Mouse (Mus musculus) skeletal muscle tissue, adult 2 months (tissue): ENCODE results near the gene Olfr1393.
"Not testable (repeated sequence)": the region's sequence is repeated elsewhere in the genome, so short reads cannot be mapped to it uniquely, and the experiment has no call there.

ENCODE experiments used
- DNase-seq: peaks from one replicate; pipeline ENCODE4 v3.0.0-alpha.2; 2012; ENCODE audit warnings: low read depth, low spot score

Gene Olfr1393

DNA sequence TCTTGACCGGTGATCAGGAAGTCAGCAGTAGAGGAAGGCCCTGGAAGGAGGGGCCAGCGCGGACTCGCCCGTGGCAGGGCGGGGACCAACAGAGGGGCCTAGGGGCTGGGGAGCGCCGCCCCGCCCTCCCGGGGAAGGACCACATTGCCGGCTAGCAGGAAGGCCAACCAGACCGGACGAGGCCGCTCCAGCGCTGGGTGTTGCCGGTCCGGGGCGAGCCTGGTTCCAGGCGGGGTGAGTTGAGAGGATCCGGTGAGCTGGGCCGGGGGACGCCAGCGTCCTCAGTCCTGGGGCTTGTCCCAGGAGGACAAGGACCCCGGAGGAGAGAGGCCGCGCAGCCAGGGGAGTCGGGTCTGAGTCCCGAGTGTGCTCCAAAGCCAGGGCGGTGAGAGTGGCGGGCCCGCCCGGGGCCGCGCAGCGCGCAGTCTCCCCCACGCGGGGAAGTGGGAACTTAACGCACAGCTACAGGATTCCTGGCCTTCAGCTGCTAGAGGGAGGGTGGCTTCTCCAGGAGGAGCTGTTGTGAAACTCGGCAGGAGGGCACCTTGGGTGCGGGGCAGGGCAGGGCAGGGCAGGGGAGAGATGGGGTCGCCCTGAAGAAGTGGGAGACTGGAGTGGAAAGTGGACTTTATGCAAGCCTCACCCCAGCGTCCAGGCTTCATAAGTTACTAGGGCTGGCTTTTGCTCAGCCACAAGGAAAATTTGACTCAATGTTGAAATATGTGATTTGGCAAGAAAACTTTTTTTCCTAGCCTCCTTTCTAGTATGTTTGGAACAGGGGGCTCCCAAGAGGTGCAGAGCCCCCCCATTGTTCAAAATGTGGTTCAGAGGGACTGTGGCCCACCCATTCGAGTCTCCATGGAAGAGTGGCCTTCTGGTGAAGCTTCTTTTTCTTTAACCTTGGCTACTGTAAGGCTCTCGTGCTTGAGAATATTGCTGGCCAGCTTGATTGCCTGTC is 27.4 kb upstream of the Olfr1393 start:
- DNase-seq: peak; percentile 81

DNA sequence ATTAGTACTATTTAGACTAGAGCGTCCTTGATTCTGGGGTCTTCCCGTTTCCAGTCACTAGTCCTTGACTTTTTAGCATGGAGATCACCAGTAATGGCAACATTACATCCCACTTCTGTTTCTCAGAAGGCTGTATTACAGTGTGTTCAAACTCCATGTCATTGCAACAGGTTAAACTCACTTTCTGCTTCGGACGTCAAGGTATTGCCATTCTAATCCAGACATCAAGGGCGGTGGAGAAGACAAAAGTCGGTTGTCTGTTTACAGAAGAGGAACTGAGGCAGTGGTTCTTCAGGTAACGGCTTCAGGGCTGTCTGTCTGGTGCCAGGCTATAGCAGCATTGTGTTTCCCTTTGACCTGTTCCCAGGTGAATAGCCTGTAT is 26.7 kb upstream of the Olfr1393 start:
- DNase-seq: no peak

DNA sequence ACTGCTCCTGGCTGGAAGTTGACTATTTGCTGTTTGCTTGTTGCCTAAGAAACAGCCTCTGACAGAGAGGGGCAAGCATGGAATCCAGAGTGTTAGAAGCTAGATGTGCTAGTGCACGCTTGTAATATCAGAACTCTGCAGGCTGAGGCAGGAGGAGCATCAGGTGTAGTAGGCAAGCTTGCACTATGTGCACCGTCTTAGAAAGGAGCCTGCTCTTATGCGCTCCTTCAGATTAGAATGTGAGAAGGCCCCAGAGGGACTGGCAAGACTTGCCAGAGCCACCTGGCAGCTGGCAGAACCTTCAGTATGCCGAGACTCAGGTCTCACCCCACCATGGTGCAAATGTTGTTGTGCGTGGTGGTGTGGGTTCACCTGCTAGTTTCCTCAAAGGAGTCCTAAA is 26.1 kb upstream of the Olfr1393 start:
- no peak for DNase-seq

DNA sequence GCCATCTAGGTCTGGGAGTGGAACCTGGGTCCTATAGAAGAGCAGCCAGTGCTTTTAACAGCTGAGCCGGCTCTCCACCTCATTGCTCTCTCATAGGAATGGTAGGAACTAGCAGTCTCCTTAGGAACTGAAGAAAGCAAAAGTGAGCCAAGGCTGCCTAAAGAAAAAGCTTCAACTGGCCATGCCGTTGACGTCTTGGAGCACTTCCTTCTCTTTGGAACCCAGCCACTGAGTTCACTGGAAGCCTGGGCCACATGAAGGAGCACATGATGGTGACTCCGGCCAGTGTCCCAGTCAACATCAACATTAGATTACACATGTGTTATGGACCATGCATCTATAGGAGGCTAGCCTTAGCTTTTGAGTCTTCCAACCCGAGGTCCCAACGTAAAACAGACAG is 25.1 kb upstream of the Olfr1393 start:
- no peak for DNase-seq

DNA sequence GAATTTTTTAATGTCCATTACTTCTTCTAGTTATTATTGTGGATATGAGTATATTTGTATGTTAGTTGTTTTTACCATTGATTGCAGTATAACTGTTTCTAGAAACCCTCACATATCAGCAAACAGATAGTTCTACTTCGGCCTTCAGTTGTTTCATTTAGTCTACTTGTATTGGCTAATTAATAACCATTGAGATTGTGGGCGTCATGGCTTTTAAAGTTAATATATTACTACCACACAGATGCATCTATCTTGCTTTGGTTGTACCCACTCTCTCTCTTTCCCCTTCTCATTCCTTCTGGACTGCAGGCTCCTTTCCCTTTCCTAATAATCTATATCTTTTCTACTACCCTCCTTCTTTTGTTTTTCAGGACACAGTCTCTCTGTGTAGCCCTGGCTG is 18.8 kb upstream of the Olfr1393 start:
- DNase-seq: no peak

DNA sequence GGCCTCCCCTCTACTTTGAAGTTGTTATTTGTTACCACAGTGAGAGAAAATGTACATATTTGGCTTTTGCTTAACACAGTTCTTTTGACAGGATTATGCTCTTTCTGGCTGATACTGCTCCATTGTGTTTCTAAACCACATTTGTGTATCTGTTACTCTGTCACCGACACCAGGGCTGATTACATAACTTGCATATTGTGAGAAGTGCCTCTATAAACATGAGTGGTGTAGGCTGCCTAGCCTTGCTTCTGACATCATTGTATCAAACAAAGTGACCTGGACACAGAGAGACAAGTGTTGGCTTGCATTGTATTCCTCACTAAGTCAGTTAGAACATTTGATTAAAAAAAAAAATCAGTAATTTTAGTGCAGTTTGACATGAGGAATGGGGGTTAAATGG is 18.3 kb upstream of the Olfr1393 start:
- DNase-seq: no peak

DNA sequence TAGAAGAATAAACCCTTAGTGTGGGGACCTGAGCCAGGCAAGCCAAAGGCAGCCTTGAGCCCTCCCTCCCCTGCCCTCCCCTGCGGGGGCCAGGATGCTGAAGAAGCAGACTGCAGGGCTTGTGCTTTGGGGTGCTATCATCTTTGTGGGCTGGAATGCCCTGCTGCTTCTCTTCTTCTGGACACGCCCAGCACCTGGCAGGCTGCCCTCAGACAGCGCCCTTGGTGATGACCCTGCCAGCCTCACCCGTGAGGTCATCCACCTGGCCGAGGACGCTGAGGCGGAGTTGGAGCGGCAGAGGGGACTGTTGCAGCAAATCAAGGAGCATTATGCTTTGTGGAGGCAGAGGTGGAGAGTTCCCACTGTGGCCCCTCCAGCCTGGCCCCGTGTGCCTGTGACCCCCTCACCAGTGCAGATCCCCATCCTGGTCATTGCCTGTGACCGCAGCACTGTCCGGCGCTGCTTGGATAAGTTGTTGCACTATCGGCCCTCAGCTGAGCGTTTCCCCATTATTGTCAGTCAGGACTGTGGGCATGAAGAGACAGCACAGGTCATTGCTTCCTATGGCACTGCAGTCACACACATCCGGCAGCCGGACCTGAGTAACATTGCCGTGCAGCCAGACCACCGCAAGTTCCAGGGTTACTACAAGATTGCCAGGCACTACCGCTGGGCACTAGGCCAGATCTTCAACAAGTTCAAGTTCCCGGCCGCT is 17.3 kb upstream of the Olfr1393 start:
- no peak for DNase-seq

DNA sequence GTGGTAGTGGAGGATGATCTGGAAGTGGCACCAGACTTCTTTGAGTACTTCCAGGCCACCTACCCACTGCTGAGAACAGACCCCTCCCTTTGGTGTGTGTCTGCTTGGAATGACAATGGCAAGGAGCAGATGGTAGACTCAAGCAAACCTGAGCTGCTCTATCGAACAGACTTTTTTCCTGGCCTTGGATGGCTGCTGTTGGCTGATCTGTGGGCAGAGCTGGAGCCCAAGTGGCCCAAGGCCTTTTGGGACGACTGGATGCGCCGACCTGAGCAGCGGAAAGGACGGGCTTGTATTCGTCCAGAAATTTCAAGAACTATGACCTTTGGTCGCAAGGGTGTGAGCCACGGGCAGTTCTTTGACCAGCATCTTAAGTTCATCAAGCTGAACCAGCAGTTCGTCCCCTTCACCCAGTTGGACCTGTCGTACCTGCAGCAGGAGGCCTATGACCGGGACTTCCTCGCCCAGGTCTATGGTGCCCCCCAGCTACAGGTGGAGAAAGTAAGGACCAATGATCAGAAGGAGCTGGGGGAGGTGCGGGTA is 16.7 kb upstream of the Olfr1393 start:
- no peak for DNase-seq

DNA sequence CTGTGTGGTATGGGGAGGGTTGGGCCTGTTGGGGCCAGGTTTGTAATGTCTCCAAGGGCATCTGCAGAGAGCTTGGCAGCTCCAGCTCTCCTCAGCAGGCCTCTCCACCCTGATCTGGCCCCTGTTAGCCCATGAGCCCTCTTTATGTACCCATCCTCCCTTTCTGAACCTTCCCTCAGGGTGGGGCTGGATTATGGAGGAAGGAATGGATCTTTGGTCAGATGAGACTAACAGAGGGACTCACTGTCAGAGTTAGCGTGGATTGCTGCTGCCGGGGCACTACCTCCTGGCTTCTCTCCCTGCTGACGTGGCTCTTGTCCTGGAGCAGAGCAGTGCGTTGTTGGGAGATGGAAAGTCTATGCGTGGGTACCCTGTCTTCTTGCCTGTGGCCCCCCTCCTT is 15.8 kb upstream of the Olfr1393 start:
- DNase-seq: no peak

DNA sequence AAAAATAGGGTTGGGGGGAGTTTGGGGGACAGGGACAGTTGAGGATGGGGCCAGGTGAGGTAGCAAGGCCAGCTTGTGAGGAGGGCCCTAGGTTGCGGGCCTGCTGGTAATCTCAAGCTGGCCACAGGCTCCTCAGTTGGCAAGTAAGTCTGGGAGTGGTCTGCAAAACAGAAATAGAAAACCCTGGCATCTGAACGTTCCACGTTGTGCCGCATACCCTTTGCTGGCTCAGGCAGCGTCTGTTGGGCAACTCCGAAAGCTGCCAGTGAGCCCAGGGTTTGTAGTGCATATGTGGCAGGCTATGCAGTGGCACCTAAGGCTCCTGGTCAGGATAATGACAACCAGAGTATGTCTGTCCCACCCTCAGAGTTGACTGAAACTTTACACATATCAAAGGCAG is 15.0 kb upstream of the Olfr1393 start:
- no peak for DNase-seq

DNA sequence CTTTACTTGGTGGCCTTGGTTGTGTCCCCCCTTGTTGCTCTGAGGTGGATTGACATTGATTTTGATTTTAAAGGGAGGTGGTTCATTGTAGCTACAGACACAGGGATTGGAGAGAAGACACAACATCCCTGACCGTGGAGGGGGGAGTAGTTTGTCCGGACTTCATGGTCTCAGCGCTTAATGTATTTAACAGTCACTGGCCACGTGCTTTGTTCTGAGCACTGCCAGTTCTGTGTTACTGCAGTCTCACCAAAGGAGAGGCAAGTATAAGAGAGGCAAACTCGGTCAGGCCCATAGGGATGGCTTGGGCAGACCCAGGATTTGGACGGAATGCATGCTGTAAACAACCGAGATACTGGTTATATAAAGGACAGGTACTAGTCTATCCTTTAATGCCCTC is 14.0 kb upstream of the Olfr1393 start:
- no peak for DNase-seq

DNA sequence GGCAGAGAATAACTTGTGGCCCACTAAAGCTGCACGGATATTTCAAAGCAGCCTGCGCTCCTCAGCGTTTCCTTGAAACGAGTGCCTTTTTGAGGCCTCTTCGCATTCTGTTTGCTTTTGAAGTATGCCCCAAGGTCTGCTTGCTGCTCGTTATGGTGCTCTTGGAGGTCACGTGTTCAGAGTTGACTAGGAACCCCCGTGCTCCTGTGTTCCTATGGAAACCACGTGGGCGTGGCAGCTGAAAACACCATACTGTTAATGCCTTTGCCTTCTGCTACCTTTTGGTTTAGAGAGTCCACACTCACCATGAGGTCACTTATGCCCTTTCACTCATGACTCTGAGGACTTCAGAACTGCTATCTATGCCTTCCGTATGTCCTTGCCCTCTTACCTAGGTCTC is 13.5 kb upstream of the Olfr1393 start:
- DNase-seq: no peak

DNA sequence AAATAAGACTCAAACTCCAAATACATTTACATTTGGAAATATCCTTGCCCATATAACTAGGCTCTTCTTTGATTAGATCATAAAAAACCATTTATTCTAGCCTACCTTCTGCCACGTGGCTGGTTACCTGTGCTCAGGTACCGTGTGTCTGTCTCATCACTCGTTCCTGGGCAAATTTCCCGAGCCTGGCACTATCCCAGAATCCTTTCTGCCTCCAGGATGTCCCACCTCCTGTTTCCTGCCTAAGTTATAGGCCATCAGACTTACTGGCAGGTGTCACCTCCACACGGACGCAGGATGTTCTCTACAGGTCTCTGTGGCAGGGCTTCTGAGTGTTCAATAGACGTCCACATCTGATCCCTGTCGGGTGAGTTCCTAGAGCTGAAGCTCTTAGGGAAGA is 13.0 kb upstream of the Olfr1393 start:
- DNase-seq: no peak

DNA sequence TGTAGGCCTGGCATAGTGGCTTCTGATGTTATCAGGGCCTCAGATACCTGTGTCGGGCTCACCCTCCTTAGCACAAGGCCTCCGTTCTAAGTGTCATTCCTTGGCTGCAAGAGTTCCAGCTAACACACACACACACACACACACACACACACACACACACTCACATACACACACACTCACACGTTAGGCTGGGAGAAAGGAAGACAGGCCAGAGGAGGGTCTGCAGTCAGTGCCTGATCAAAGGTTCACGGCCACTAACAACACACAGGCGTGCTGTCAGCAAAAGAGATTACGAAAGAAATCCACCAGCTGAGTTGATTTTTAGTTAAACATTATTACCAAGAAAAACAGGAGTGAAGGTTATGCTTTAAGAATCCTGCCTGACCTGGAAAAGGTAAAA is 11.4 kb upstream of the Olfr1393 start:
- DNase-seq: no peak

DNA sequence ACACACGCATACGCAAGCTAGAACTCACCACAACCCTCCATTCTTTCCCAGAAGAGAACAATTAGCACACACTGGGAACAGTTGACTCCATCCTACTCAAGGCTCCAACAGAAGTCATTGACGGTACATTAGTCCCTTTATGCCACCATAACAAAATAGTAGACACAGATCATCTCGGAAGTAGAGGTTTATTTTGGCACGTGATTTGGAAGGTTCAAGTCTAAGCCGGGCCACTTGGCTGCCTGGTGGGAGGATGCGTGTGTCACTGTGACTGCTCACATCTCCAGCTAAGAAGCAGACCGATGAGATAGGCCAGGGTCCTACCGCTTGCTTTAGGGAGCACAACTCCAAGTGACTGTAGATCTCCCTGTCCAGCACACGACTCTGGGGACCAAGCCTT is 10.8 kb upstream of the Olfr1393 start:
- no peak for DNase-seq

DNA sequence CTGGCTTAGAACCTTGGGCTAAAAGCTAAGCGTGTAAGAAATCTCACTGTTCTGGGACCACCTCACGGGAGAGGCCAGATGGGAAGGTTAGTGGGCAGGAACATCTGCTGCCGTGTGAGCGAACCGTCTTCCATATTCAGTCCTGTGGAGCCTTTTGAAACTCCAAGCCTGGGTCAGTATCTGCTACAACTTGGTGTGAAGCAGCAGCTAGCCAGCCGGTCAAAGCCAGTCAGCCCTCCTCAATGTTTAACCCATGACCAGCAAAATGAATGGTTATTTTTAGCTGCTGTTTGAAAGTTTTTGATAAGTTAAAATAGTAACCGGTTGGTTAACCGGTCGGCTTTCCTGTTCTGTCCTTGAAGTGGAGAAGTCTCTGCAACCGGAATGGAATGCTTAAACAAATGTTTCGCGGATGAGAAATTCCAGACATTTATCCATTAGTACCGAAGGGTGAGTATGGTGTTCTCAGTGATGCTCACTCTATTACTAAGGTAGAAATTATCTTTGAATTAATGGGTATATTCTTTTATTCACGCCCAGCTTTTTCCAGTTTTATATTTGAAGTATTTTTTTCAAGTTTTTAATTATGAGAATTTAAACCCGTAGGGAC is 10.0 kb upstream of the Olfr1393 start:
- no peak for DNase-seq

DNA sequence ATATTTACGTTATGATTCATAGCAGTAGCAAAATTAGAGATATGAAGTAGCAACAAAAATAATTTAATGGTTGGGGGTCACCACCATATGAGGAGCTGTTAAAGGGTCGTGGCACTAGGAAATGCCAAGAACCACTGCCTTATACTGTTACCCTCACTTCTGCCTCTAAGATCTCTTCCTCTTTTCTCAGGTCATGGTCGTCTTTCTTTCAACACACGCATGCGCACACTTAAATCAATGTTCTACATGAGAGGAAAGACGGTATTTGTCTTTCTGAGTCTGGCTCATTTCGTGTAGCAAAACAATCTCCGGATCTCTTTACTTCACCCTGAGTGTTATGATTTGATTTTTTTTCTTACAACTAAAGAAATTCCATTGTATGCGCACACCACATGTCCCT is 8.3 kb upstream of the Olfr1393 start:
- DNase-seq: no peak

DNA sequence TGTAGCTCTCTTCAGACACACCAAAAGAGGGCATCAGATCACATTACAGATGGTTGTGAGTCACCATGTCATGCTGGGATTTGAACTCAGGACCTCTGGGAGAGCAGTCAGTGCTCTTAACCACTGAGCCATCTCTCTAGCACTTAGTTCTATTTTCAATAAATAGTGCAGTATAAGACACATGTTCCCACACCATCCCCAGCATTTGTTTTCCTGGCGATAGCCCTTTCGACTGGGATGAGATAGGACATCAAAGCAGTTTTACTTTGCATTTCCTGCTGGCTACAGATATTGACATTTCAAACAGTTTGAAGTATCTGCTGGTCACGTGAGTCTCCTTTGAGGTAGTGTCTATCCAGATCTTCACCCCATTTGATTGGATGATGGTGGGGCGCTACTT is 7.7 kb upstream of the Olfr1393 start:
- DNase-seq: no peak

DNA sequence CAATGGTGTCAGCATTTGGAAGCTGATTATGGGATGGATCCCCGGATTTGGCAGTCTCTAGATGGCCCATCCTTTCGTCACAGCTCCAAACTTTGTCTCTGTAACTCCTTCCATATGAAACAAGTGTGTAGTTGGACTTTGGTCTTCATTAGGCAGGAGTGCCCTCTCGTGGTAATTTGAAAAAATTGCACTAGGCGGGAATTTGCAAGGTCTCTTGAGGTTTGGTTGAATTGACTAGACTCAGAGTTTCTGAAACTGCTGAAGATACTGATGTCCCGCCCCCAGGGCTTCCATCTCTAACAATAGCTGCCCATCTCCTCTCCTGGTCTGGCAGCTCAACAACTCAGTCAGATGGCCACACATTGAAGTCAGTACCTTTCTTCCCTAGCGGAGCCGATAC is 6.8 kb upstream of the Olfr1393 start:
- peak; percentile 45 for DNase-seq

DNA sequence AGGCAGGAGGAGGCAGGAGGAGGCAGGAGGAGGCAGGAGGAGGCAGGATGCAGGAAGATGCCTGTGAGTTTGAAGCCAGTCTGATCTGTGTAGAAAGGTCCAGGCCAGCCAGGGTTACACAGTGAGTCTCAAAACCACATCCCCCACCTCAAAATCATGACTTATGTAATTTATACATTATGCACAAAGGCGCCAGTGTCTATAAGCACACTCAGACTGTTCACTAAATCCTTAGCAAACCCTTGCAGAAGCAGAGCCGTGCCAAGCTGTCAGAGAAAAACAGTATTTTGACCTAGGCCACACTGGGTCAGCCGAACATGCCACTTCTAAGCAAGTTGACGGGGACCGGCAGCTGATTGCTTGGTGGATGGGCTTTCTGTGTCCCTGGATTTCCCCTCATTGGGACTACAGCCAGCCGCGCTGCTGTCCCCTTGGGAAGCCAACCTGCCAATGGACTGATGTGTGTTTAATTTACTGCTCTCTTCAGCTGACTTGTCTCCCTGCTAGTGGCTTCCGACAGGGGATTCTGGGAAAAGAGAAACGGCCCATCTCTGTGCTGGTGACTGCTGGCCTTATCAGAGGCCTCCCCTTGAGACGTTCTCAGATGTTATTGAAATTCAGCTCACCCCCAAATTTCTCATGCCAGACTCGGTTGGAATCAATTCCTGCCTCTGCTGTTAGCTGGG is 4.1 kb upstream of the Olfr1393 start:
- no peak for DNase-seq

DNA sequence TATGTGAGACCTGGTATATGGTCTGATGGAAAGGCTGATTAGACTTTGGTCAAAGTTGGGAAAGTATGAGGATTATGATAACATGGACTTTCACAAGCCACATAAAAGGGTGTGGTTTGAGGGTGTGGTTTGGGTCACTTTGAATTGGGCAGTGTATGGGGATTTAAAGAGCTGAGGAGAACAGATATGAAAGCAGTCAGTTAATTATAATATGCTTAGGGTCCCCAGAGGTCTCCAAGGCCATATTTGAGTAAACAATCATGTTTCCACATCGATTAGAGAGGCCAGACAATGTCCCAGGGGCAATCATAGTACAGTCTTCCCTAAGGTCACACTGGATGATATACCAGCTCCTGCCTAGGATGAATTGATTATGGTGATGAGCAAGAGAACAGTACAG is 6.9 kb downstream of the Olfr1393 start, which contains the start of gene Olfr1392:
Gene Olfr1392, plus strand, starts transcription at position 301 of the 400 bp plus-strand sequence.
- not testable (repeated sequence) for DNase-seq

DNA sequence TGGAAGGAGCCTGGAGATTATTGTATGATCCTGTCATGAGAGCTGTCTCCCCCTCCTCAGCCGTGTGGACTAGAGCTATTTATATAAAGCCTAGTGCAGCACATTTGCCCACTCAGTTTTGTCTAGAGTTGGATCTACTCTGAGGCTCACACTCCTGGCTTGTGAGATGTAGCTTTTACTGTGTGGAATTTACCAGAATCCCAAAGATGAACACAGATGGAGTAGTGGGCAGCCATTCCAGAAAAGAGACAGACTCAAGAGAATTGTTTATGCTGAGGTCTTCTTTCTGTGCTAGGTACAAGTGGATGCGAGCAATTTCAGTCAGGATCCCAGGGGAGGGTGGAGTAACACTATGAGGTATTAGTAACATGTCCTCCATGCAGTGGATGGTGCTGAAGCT is 9.1 kb downstream of the Olfr1393 start:
- DNase-seq: no peak
